Mouse (Mus musculus): ENCODE results near the gene 4930505A04Rik. TPM values are rescaled to one million over a fixed set of nuclear protein-coding genes. Genes with fewer than 3 reads are reported as not detected.
A peak's percentile ranks its signal among the peaks of the same experiment; 100 is the strongest.
"Not testable (repeated sequence)": the region's sequence is repeated elsewhere in the genome, so short reads cannot be mapped to it uniquely, and the experiment has no call there.

4930505A04Rik gene
- polyA plus RNA-seq, 1 experiment from 2014 or later, result 0.53 TPM

- no peak overlapping the region for H3K4me2 ChIP-seq (ENCODE audit: low read depth)
- H3K9ac ChIP-seq (ENCODE audit: low read length), result no peak overlapping the region
- no peaks in the 10 kb centered on the region for H3K4me1 ChIP-seq (ENCODE audit: control insufficient read depth, insufficient read depth, low read length)
- H3K27ac ChIP-seq (ENCODE audit: low read depth, low read length), result no peak overlapping the region
- H3K4me3 ChIP-seq (ENCODE audit: low read depth, low read length), result no peak overlapping the region
- no peaks in the 10 kb centered on the region for H3K9me3 ChIP-seq (ENCODE audit: control insufficient read depth, low read length)
- DNase-seq (ENCODE audit: low spot score), result no peak
- 77% methylated on average over 8 of the region's 8 CpGs for WGBS
- peak; percentile 11; the same call in 1 of the 2 replicates for ATAC-seq (ENCODE audit: insufficient read depth, low FRiP score, low TSS enrichment)
- H3K36me3 ChIP-seq (ENCODE audit: control insufficient read depth, insufficient read depth, low read length), result no peaks in the 10 kb centered on the region
- H3K27me3 ChIP-seq (ENCODE audit: control insufficient read depth, insufficient read depth, low read length), result no peaks in the 10 kb centered on the region
Observed at GRCm38 (mm10) chr11:30471187-30471586, 440 bp downstream of the 4930505A04Rik start.

- H3K36me3 ChIP-seq (ENCODE audit: control insufficient read depth, insufficient read depth, low read length), result no peaks in the 10 kb centered on the region
- H3K4me3 ChIP-seq (ENCODE audit: low read depth, low read length), result no peak overlapping the region
- DNase-seq (ENCODE audit: low spot score) (no peak), ATAC-seq (ENCODE audit: insufficient read depth, low FRiP score, low TSS enrichment) (no peak)
- no peaks in the 10 kb centered on the region for H3K27me3 ChIP-seq (ENCODE audit: control insufficient read depth, insufficient read depth, low read length)
- no peak overlapping the region for H3K4me2 ChIP-seq (ENCODE audit: low read depth)
- H3K9me3 ChIP-seq (ENCODE audit: control insufficient read depth, low read length), result no peaks in the 10 kb centered on the region
- no peak overlapping the region for H3K9ac ChIP-seq (ENCODE audit: low read length)
- no peak overlapping the region for H3K27ac ChIP-seq (ENCODE audit: low read depth, low read length)
- 95% methylated on average over 4 of the region's 4 CpGs for WGBS
- H3K4me1 ChIP-seq (ENCODE audit: control insufficient read depth, insufficient read depth, low read length), result no peaks in the 10 kb centered on the region
Observed at GRCm38 (mm10) chr11:30454331-30454730, 17.3 kb downstream of the 4930505A04Rik start.

GRCm38 (mm10) chr11:30448126-30448525 is 23.5 kb downstream of the 4930505A04Rik start:
- ATAC-seq (ENCODE audit: insufficient read depth, low FRiP score, low TSS enrichment) (no peak), DNase-seq (ENCODE audit: low spot score) (no peak)
- H3K27ac ChIP-seq (ENCODE audit: low read depth, low read length), result no peak overlapping the region
- H3K9me3 ChIP-seq (ENCODE audit: control insufficient read depth, low read length), result no peaks in the 10 kb centered on the region
- H3K4me2 ChIP-seq (ENCODE audit: low read depth), result no peak overlapping the region
- no peak overlapping the region for H3K9ac ChIP-seq (ENCODE audit: low read length)
- no peaks in the 10 kb centered on the region for H3K27me3 ChIP-seq (ENCODE audit: control insufficient read depth, insufficient read depth, low read length)
- H3K4me3 ChIP-seq (ENCODE audit: low read depth, low read length), result no peak overlapping the region
- no peaks in the 10 kb centered on the region for H3K4me1 ChIP-seq (ENCODE audit: control insufficient read depth, insufficient read depth, low read length)
- WGBS, result 93% methylated on average over 2 of the region's 2 CpGs
- H3K36me3 ChIP-seq (ENCODE audit: control insufficient read depth, insufficient read depth, low read length), result no peaks in the 10 kb centered on the region

- no peaks in the 10 kb centered on the region for H3K4me1 ChIP-seq (ENCODE audit: control insufficient read depth, insufficient read depth, low read length)
- no peaks in the 10 kb centered on the region for H3K9me3 ChIP-seq (ENCODE audit: control insufficient read depth, low read length)
- no peaks in the 10 kb centered on the region for H3K36me3 ChIP-seq (ENCODE audit: control insufficient read depth, insufficient read depth, low read length)
- no peaks in the 10 kb centered on the region for H3K27me3 ChIP-seq (ENCODE audit: control insufficient read depth, insufficient read depth, low read length)
- no peak overlapping the region for H3K9ac ChIP-seq (ENCODE audit: low read length)
- H3K4me2 ChIP-seq (ENCODE audit: low read depth), result no peak overlapping the region
- no peak overlapping the region for H3K27ac ChIP-seq (ENCODE audit: low read depth, low read length)
- ATAC-seq (ENCODE audit: insufficient read depth, low FRiP score, low TSS enrichment) (no peak), DNase-seq (ENCODE audit: low spot score) (no peak)
- WGBS, result 86% methylated on average over 1 of the region's 1 CpGs
- H3K4me3 ChIP-seq (ENCODE audit: low read depth, low read length), result no peak overlapping the region
Observed at GRCm38 (mm10) chr11:30447561-30447960, 24.1 kb downstream of the 4930505A04Rik start.

- not testable (repeated sequence) for H3K4me2 ChIP-seq (ENCODE audit: low read depth); H3K36me3 ChIP-seq (ENCODE audit: control insufficient read depth, insufficient read depth, low read length); H3K9me3 ChIP-seq (ENCODE audit: control insufficient read depth, low read length); H3K4me3 ChIP-seq (ENCODE audit: low read depth, low read length); H3K9ac ChIP-seq (ENCODE audit: low read length); H3K27ac ChIP-seq (ENCODE audit: low read depth, low read length); DNase-seq (ENCODE audit: low spot score); ATAC-seq (ENCODE audit: insufficient read depth, low FRiP score, low TSS enrichment); H3K27me3 ChIP-seq (ENCODE audit: control insufficient read depth, insufficient read depth, low read length); H3K4me1 ChIP-seq (ENCODE audit: control insufficient read depth, insufficient read depth, low read length)
- WGBS, result 92% methylated on average over 12 of the region's 12 CpGs
Observed at GRCm38 (mm10) chr11:30444192-30444905, 27.3 kb downstream of the 4930505A04Rik start.

- Histone ChIP-seq H3K4me2 (ENCODE audit: low read depth) (no peak overlapping the region), H3K9me3 (ENCODE audit: control insufficient read depth, low read length) (no peaks in the 10 kb centered on the region), H3K9ac (ENCODE audit: low read length) (no peak overlapping the region), H3K4me1 (ENCODE audit: control insufficient read depth, insufficient read depth, low read length) (no peaks in the 10 kb centered on the region), H3K4me3 (ENCODE audit: low read depth, low read length) (no peak overlapping the region), H3K27me3 (ENCODE audit: control insufficient read depth, insufficient read depth, low read length) (no peaks in the 10 kb centered on the region), H3K27ac (ENCODE audit: low read depth, low read length) (no peak overlapping the region), H3K36me3 (ENCODE audit: control insufficient read depth, insufficient read depth, low read length) (no peaks in the 10 kb centered on the region)
- WGBS, result 88% methylated on average over 8 of the region's 8 CpGs
- no peak for DNase-seq (ENCODE audit: low spot score)
- no peak for ATAC-seq (ENCODE audit: insufficient read depth, low FRiP score, low TSS enrichment)
Observed at GRCm38 (mm10) chr11:30443746-30444145, 27.9 kb downstream of the 4930505A04Rik start.

GRCm38 (mm10) chr11:30433256-30433950 is 38.2 kb downstream of the 4930505A04Rik start:
- H3K4me2 ChIP-seq (ENCODE audit: low read depth), result no peak overlapping the region
- no peaks in the 10 kb centered on the region for H3K36me3 ChIP-seq (ENCODE audit: control insufficient read depth, insufficient read depth, low read length)
- H3K27ac ChIP-seq (ENCODE audit: low read depth, low read length), result no peak overlapping the region
- no peaks in the 10 kb centered on the region for H3K27me3 ChIP-seq (ENCODE audit: control insufficient read depth, insufficient read depth, low read length)
- H3K4me1 ChIP-seq (ENCODE audit: control insufficient read depth, insufficient read depth, low read length), result no peaks in the 10 kb centered on the region
- H3K9me3 ChIP-seq (ENCODE audit: control insufficient read depth, low read length), result no peaks in the 10 kb centered on the region
- no peak for DNase-seq (ENCODE audit: low spot score)
- no peak overlapping the region for H3K9ac ChIP-seq (ENCODE audit: low read length)
- no peak overlapping the region for H3K4me3 ChIP-seq (ENCODE audit: low read depth, low read length)
- ATAC-seq (ENCODE audit: insufficient read depth, low FRiP score, low TSS enrichment), result no peak
- 75% methylated on average over 2 of the region's 2 CpGs for WGBS

GRCm38 (mm10) chr11:30405581-30405980 is 66.0 kb downstream of the 4930505A04Rik start:
- no peak overlapping the region for H3K4me3 ChIP-seq (ENCODE audit: low read depth, low read length)
- ATAC-seq (ENCODE audit: insufficient read depth, low FRiP score, low TSS enrichment) (no peak), DNase-seq (ENCODE audit: low spot score) (peak; percentile 21)
- H3K9me3 ChIP-seq (ENCODE audit: control insufficient read depth, low read length), result no peaks in the 10 kb centered on the region
- H3K27ac ChIP-seq (ENCODE audit: low read depth, low read length), result no peak overlapping the region
- WGBS, result 56% methylated on average over 2 of the region's 2 CpGs
- H3K36me3 ChIP-seq (ENCODE audit: control insufficient read depth, insufficient read depth, low read length), result no peaks in the 10 kb centered on the region
- no peaks in the 10 kb centered on the region for H3K4me1 ChIP-seq (ENCODE audit: control insufficient read depth, insufficient read depth, low read length)
- no peak overlapping the region for H3K4me2 ChIP-seq (ENCODE audit: low read depth)
- no peaks in the 10 kb centered on the region for H3K27me3 ChIP-seq (ENCODE audit: control insufficient read depth, insufficient read depth, low read length)
- H3K9ac ChIP-seq (ENCODE audit: low read length), result no peak overlapping the region
